Mouse (Mus musculus) forebrain, embryonic 16.5 days (tissue): ENCODE results near the gene 1700012B09Rik. TPM values are rescaled to one million over a fixed set of nuclear protein-coding genes. Genes with fewer than 3 reads are reported as not detected.

ENCODE experiments used
- ATAC-seq: fragments of 200-750 bp; cut with Nextera tagmentation; 2 replicates; pipeline ENCODE4 v1.8.0; 2017; ENCODE audit warnings: mild to moderate bottlenecking, moderate library complexity
- H3K27ac ChIP-seq: fragments of 300-500 bp; sonication (generic); 2 replicates; pipeline ENCODE4 v1.5.1; 2014; ENCODE audit warnings: low read length, control low read depth
- H3K27me3 ChIP-seq: fragments of 300-500 bp; sonication (generic); replicated peaks from 2 replicates; pipeline ENCODE4 v1.6.1; 2014; ENCODE audit warnings: low read length; ENCODE audit not compliant: control insufficient read depth, insufficient read depth
- H3K36me3 ChIP-seq: fragments of 300-500 bp; sonication (generic); 2 replicates; pipeline ENCODE4 v1.6.1; 2014; ENCODE audit not compliant: control insufficient read depth, insufficient read depth
- H3K4me1 ChIP-seq: fragments of 300-500 bp; sonication (generic); replicated peaks from 2 replicates; pipeline ENCODE4 v1.6.1; 2014; ENCODE audit warnings: low read length; ENCODE audit not compliant: control insufficient read depth, insufficient read depth
- H3K4me2 ChIP-seq: fragments of 300-500 bp; sonication (generic); 2 replicates; pipeline ENCODE4 v1.6.1; 2014; ENCODE audit warnings: mild to moderate bottlenecking, low read length, control low read depth
- H3K4me3 ChIP-seq: fragments of 300-500 bp; sonication (generic); replicated peaks from 2 replicates; pipeline ENCODE4 v1.5.1; 2014; ENCODE audit warnings: mild to moderate bottlenecking, low read length, control low read depth
- H3K9ac ChIP-seq: fragments of 300-500 bp; sonication (generic); replicated peaks from 2 replicates; pipeline ENCODE4 v1.6.1; 2014; ENCODE audit warnings: low read depth, low read length, control low read depth
- H3K9me3 ChIP-seq: fragments of 300-500 bp; sonication (generic); 2 replicates; pipeline ENCODE4 v1.6.1; 2016; ENCODE audit warnings: low read length; ENCODE audit not compliant: control insufficient read depth
- WGBS: fragments of 180-500 bp; shearing (Covaris S2); extraction: QIAGEN DNeasy Blood & Tissue Kit; methylation state at CpG from one replicate; pipeline ENCODE4 v1.1.7; 2014; 5-methylcytosine and 5-hydroxymethylcytosine counted together
- polyA plus RNA-seq: library from polyadenylated mRNA; unstranded; fragments of >200 nt; fragmentation: Nextera tagmentation; extraction: Ambion mirVana; gene quantifications from 2 replicates; pipeline ENCODE4 v1.2.1, GENCODE M21; 2015

Gene 1700012B09Rik
- polyA plus RNA-seq, 1 experiment from 2014 or later, result 2.9 TPM

GRCm38 (mm10) chr9:14740151-14740924, 30.5 kb downstream of the 1700012B09Rik start, which contains the start of gene Piwil4:
TSS of gene Piwil4 (minus strand) at chr9:14740733.
- H3K4me3 ChIP-seq, result no peak within 1 kb of the TSS
- no peak within 1 kb of the TSS for H3K9ac ChIP-seq
- no peaks in the 10 kb centered on the region for H3K27me3 ChIP-seq
- no peaks in the 10 kb centered on the region for H3K9me3 ChIP-seq
- no peaks in the 10 kb centered on the region for H3K4me1 ChIP-seq
- no peaks in the 10 kb centered on the region for H3K36me3 ChIP-seq
- H3K27ac ChIP-seq, result no peak within 1 kb of the TSS
- WGBS, result 92% methylated on average over 19 of the region's 19 CpGs
- H3K4me2 ChIP-seq, result no peak within 1 kb of the TSS
- no peak for ATAC-seq

DNA sequence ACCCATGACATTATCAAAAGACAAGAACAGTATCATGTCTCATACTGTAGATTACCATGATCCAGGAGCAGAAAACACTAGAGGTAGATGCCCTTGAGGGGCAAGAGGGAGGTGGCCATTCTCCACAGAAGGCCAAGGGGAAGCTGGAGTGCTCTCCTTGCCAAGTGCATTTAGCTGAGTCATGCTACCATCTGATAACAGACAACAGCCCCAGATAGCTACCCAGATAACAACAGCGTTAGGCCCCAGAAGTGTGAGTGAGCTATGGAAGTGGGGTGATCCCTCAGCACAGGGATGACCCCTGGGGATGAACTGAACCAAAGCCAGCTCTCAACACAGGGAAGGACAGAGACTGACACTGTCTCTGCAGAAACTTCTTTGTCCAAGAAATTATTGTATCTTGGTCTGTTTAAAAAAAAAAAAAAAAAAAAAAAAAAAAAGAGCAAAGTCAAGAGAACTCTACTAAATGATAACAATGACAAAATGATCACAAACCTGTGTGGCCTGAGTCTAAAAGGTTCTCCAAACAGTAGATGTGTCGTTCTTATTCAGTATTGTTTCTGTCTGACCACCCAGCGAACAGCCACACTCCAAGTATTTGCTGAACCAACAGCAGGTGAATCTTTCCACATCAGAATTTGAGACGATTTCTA, 31.2 kb downstream of the 1700012B09Rik start:
- no peak for ATAC-seq
- WGBS, result 86% methylated on average over 4 of the region's 4 CpGs
- Histone ChIP-seq H3K27me3 (no peaks in the 10 kb centered on the region), H3K36me3 (no peaks in the 10 kb centered on the region), H3K4me2 (no peak overlapping the region), H3K4me1 (no peaks in the 10 kb centered on the region), H3K9me3 (no peaks in the 10 kb centered on the region), H3K27ac (no peak overlapping the region), H3K9ac (no peak overlapping the region), H3K4me3 (no peak overlapping the region)

- H3K27ac ChIP-seq, result no peak overlapping the region
- no peaks in the 10 kb centered on the region for H3K9me3 ChIP-seq
- H3K4me3 ChIP-seq, result no peak overlapping the region
- no peaks in the 10 kb centered on the region for H3K27me3 ChIP-seq
- no peak overlapping the region for H3K4me2 ChIP-seq
- no peaks in the 10 kb centered on the region for H3K36me3 ChIP-seq
- WGBS, result 59% methylated on average over 9 of the region's 9 CpGs
- H3K9ac ChIP-seq, result no peak overlapping the region
- H3K4me1 ChIP-seq, result no peaks in the 10 kb centered on the region
- no peak for ATAC-seq
These were observed 39.8 kb downstream of the 1700012B09Rik start for GRCm38 (mm10) chr9:14730941-14731541.

- H3K9me3 ChIP-seq, result no peaks in the 10 kb centered on the region
- H3K4me1 ChIP-seq, result no peaks in the 10 kb centered on the region
- WGBS, result 91% methylated on average over 4 of the region's 4 CpGs
- H3K4me2 ChIP-seq, result no peak overlapping the region
- H3K4me3 ChIP-seq, result no peak overlapping the region
- no peaks in the 10 kb centered on the region for H3K27me3 ChIP-seq
- ATAC-seq, result no peak
- no peak overlapping the region for H3K27ac ChIP-seq
- H3K9ac ChIP-seq, result no peak overlapping the region
- H3K36me3 ChIP-seq, result no peaks in the 10 kb centered on the region
These were observed 42.5 kb downstream of the 1700012B09Rik start for GRCm38 (mm10) chr9:14728365-14728764.

DNA sequence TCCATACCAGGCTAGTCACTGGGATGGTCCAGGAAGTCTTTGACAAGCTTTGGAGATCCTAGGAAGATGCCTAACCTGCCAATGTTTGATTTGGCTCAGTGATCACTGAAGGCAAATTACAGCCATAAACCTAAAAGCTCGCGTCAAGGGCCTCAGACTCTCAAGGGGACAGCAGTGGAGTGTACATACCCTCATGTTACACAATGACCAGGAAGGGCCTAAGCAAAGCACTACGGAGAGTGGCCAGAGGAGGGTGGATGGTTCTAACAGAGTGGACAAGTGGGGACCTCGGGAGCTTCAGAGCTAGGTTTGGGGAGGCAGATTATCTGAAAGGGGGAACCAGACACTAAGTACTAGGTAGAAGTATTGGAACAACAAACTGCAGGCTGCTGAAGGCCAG, 44.2 kb downstream of the 1700012B09Rik start:
- Histone ChIP-seq H3K36me3 (no peaks in the 10 kb centered on the region), H3K4me3 (no peak overlapping the region), H3K4me2 (no peak overlapping the region), H3K27ac (no peak overlapping the region), H3K9me3 (no peaks in the 10 kb centered on the region), H3K27me3 (no peaks in the 10 kb centered on the region), H3K4me1 (no peaks in the 10 kb centered on the region), H3K9ac (no peak overlapping the region)
- 87% methylated on average over 4 of the region's 4 CpGs for WGBS
- no peak for ATAC-seq

DNA sequence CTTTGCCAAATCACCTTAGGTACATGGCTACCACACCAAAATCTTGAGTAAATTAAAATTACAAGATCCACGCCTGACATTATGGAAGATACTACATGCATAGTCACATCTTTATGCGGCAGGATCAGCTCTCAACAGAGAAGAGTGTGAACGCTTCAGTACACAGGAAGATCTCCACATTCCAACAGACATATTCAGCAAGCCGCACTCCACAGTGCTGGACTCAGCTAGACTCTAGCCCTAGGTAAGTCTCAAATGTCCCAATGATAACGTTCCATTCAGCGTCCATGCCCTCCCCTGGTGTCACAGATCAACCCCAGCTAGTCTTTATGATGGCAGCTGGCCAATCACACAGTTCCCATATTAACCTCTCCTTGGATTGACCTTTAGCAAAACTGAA, 44.8 kb downstream of the 1700012B09Rik start:
- Histone ChIP-seq H3K27me3 (no peaks in the 10 kb centered on the region), H3K4me1 (no peaks in the 10 kb centered on the region), H3K4me3 (no peak overlapping the region), H3K27ac (no peak overlapping the region), H3K36me3 (no peaks in the 10 kb centered on the region), H3K9me3 (no peaks in the 10 kb centered on the region), H3K9ac (no peak overlapping the region), H3K4me2 (no peak overlapping the region)
- WGBS, result 91% methylated on average over 6 of the region's 6 CpGs
- ATAC-seq, result no peak

DNA sequence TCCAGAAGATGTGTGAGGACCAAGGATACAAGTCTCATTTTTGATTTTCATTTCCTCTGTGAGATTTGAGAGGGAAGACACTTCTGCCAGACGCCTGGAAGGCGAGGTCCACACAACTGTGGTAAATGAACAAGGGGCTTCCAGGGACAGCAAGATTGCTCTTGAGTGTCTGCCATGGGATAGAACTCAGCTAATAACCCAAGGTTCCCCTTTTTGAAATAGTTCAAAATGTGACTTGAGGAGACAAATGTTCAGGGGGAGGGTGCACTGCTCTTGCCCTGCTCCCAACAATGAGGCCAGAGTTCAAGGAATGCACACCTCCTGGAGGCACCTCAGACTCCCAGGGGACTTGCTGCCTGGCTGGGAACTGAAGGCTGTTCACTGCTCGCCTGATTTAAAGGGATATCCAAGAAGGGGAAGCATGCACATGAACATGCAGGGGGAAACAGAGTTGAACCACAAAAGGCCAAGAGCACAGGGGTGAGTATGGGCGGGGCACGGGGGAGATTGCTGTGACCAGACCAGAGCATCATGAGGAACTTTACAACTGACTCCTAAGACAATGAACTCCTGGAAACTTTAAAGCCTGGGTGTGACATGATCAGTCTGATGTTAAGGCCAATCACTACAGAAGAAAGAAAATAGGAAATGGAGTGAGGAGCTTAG, 45.9 kb downstream of the 1700012B09Rik start:
- 85% methylated on average over 5 of the region's 5 CpGs for WGBS
- no peak overlapping the region for H3K9ac ChIP-seq
- no peak for ATAC-seq
- no peaks in the 10 kb centered on the region for H3K36me3 ChIP-seq
- H3K4me1 ChIP-seq, result no peaks in the 10 kb centered on the region
- no peaks in the 10 kb centered on the region for H3K27me3 ChIP-seq
- H3K9me3 ChIP-seq, result no peaks in the 10 kb centered on the region
- no peak overlapping the region for H3K4me3 ChIP-seq
- H3K4me2 ChIP-seq, result no peak overlapping the region
- H3K27ac ChIP-seq, result no peak overlapping the region

- ATAC-seq, result no peak
- H3K27me3 ChIP-seq, result no peaks in the 10 kb centered on the region
- H3K4me1 ChIP-seq, result no peaks in the 10 kb centered on the region
- no peak overlapping the region for H3K4me3 ChIP-seq
- no peak overlapping the region for H3K27ac ChIP-seq
- no peaks in the 10 kb centered on the region for H3K36me3 ChIP-seq
- H3K9ac ChIP-seq, result no peak overlapping the region
- H3K4me2 ChIP-seq, result no peak overlapping the region
- no peaks in the 10 kb centered on the region for H3K9me3 ChIP-seq
- 77% methylated on average over 5 of the region's 5 CpGs for WGBS
These were observed 49.2 kb downstream of the 1700012B09Rik start for GRCm38 (mm10) chr9:14721610-14722009.

- Histone ChIP-seq H3K4me1 (no peaks in the 10 kb centered on the region), H3K4me2 (no peak overlapping the region), H3K27ac (no peak overlapping the region), H3K9me3 (no peaks in the 10 kb centered on the region), H3K27me3 (no peaks in the 10 kb centered on the region), H3K4me3 (no peak overlapping the region), H3K9ac (no peak overlapping the region), H3K36me3 (no peaks in the 10 kb centered on the region)
- 16% methylated on average over 2 of the region's 2 CpGs for WGBS
- no peak for ATAC-seq
These were observed 50.4 kb downstream of the 1700012B09Rik start for GRCm38 (mm10) chr9:14720384-14720783.
